8 mouse cellular contexts compared by ENCODE assay signal in genomic region chr7:60728108-60728721, GRCm38 (mm10).
DNase-seq lines count a peak whose midpoint lies in the region; ATAC-seq and TF ChIP-seq lines count a peak whose summit lies in the region.
"Not testable (repeated sequence)": the region's sequence is repeated elsewhere in the genome, so short reads cannot be mapped to it uniquely, and the experiment has no call there.

No protein-coding gene starts in this region.

- H3K9ac ChIP-seq in embryonic facial prominence, embryonic 14.5 days (ENCODE audit: low read depth, low read length); heart, postnatal 0 days (replicated peaks; ENCODE audit: low read depth, low read length); liver, postnatal 0 days (replicated peaks); midbrain, embryonic 14.5 days (replicated peaks; ENCODE audit: low read length): not testable (repeated sequence)

- not testable (repeated sequence) for H3K4me2 ChIP-seq in embryonic facial prominence, embryonic 14.5 days (ENCODE audit: low read depth, low read length); heart, postnatal 0 days (ENCODE audit: low read depth, low read length); liver, postnatal 0 days (ENCODE audit: low read depth, low read length); midbrain, embryonic 14.5 days (ENCODE audit: low read length)

- H3K27ac ChIP-seq in cerebellum, adult 2 months (ENCODE audit: insufficient read depth, low read length); embryonic facial prominence, embryonic 14.5 days (replicated peaks; ENCODE audit: low read depth, low read length); heart, postnatal 0 days (ENCODE audit: low read depth); liver, postnatal 0 days (ENCODE audit: low read depth); midbrain, embryonic 14.5 days (replicated peaks; ENCODE audit: low read depth, low read length): not testable (repeated sequence)

- not testable (repeated sequence) for TF ChIP-seq EP300 in heart, postnatal 0 days (IDR thresholded peaks at IDR 0.05; ENCODE audit: low read depth); liver, postnatal 0 days (IDR thresholded peaks at IDR 0.05; ENCODE audit: low read depth)

- H3K4me1 ChIP-seq in cerebellum, adult 2 months (ENCODE audit: control insufficient read depth, insufficient read depth, low read length); embryonic facial prominence, embryonic 14.5 days (ENCODE audit: control insufficient read depth, insufficient read depth, low read length); heart, postnatal 0 days (ENCODE audit: control insufficient read depth, insufficient read depth); liver, postnatal 0 days (ENCODE audit: insufficient read depth); midbrain, embryonic 14.5 days (ENCODE audit: control insufficient read depth, insufficient read depth, low read length): not testable (repeated sequence)

- peak; percentile 29 for ATAC-seq in CD4-positive, CD25-positive, alpha-beta regulatory T cell, adult 4 months
- ATAC-seq in embryonic facial prominence, embryonic 14.5 days (ENCODE audit: low read depth); heart, postnatal 0 days (ENCODE audit: insufficient read depth, low read depth); liver, postnatal 0 days; midbrain, embryonic 14.5 days (ENCODE audit: low FRiP score, low TSS enrichment): not testable (repeated sequence)

- not testable (repeated sequence) for TF ChIP-seq POLR2A in cerebellum, adult 2 months (IDR thresholded peaks at IDR 0.05; ENCODE audit: borderline replicate concordance, insufficient read depth, low read length)

- 17% methylated on average over 5 of the region's 5 CpGs for WGBS in cerebellum, adult 2 months
- WGBS in embryonic facial prominence, embryonic 14.5 days, result 15% methylated on average over 5 of the region's 5 CpGs
- WGBS in heart, postnatal 0 days, result 8% methylated on average over 5 of the region's 5 CpGs
- 12% methylated on average over 5 of the region's 5 CpGs for WGBS in liver, postnatal 0 days (ENCODE audit: insufficient replicate concordance)
- 17% methylated on average over 5 of the region's 5 CpGs for WGBS in midbrain, embryonic 14.5 days

- peak; percentile 48; the same call in 1 of the 2 replicates for TF ChIP-seq CTCF in cerebellum, adult 2 months (IDR thresholded peaks at IDR 0.05; ENCODE audit: borderline replicate concordance, insufficient read depth, low read depth, low read length)
- peak; percentile 46 for TF ChIP-seq CTCF in heart, postnatal 0 days (IDR thresholded peaks at IDR 0.05; ENCODE audit: low read depth)
- peak; percentile 67 for TF ChIP-seq CTCF in liver, postnatal 0 days (IDR thresholded peaks at IDR 0.05; ENCODE audit: low read depth)

- not testable (repeated sequence) for H3K36me3 ChIP-seq in embryonic facial prominence, embryonic 14.5 days (ENCODE audit: control insufficient read depth, insufficient read depth, low read length); heart, postnatal 0 days (replicated peaks; ENCODE audit: control insufficient read depth, insufficient read depth, low read length); liver, postnatal 0 days (replicated peaks; ENCODE audit: insufficient read depth, low read length); midbrain, embryonic 14.5 days (ENCODE audit: control insufficient read depth, insufficient read depth, low read length)

- DNase-seq in cerebellum, adult 2 months; heart, postnatal 0 days (ENCODE audit: low spot score): not testable (repeated sequence)
- peak; percentile 16 for DNase-seq in embryonic facial prominence, embryonic 14.5 days (ENCODE audit: low spot score)
- DNase-seq in kidney, adult 9 months, result peak; percentile 45
- peak; percentile 22 for DNase-seq in liver, postnatal 0 days
- DNase-seq in midbrain, embryonic 14.5 days, result peak; percentile 75
- peak; percentile 6 for DNase-seq in thymus, postnatal 4 days

- H3K9me3 ChIP-seq in embryonic facial prominence, embryonic 14.5 days (ENCODE audit: control insufficient read depth, low read length); heart, postnatal 0 days (replicated peaks; ENCODE audit: control insufficient read depth, low read length); liver, postnatal 0 days (ENCODE audit: low read length); midbrain, embryonic 14.5 days (ENCODE audit: control insufficient read depth, low read length): not testable (repeated sequence)

- not testable (repeated sequence) for H3K27me3 ChIP-seq in cerebellum, adult 2 months (ENCODE audit: control insufficient read depth, insufficient read depth, low read length); embryonic facial prominence, embryonic 14.5 days (replicated peaks; ENCODE audit: control insufficient read depth, insufficient read depth, low read length); heart, postnatal 0 days (ENCODE audit: control insufficient read depth, insufficient read depth, low read length); liver, postnatal 0 days (ENCODE audit: insufficient read depth, low read length); midbrain, embryonic 14.5 days (ENCODE audit: control insufficient read depth, insufficient read depth, low read length)

- H3K4me3 ChIP-seq in cerebellum, adult 2 months (replicated peaks; ENCODE audit: insufficient read depth, low read depth, low read length); embryonic facial prominence, embryonic 14.5 days (ENCODE audit: low read depth, low read length); heart, postnatal 0 days (ENCODE audit: low read depth, low read length); liver, postnatal 0 days (ENCODE audit: low read depth, low read length); midbrain, embryonic 14.5 days (replicated peaks; ENCODE audit: low read depth, low read length): not testable (repeated sequence)
